Comparison of ENCODE assay signal across 12 mouse cellular contexts in genomic region chr5:140206726-140207703, GRCm38 (mm10).
DNase-seq lines count a peak whose midpoint lies in the region; ATAC-seq lines count a peak whose summit lies in the region.
"Had no signal": no experiment of that assay in that cellular context is flagged by ENCODE, and none has a peak within 500 bp of the region (broad histone marks: within the 10 kb centered on the region; RNA-seq: fewer than 3 reads in every experiment).

No protein-coding gene starts in this region.

- no peak overlapping the region for H3K4me2 ChIP-seq in lung, embryonic 15.5 days
- no peak overlapping the region for H3K4me2 ChIP-seq in forebrain, embryonic 11.5 days (ENCODE audit: low read depth, low read length, severe bottlenecking)
- H3K4me2 ChIP-seq: embryonic facial prominence, embryonic 12.5 days; hindbrain, embryonic 13.5 days; midbrain, embryonic 11.5 days had no signal

- H3K36me3 ChIP-seq in lung, embryonic 15.5 days, result no peaks in the 10 kb centered on the region
- no peaks in the 10 kb centered on the region for H3K36me3 ChIP-seq in forebrain, embryonic 11.5 days (ENCODE audit: control insufficient read depth, insufficient read depth, low read length)
- H3K36me3 ChIP-seq: embryonic facial prominence, embryonic 12.5 days; hindbrain, embryonic 13.5 days had no signal

- peak overlapping the region; percentile 1; the same call in 1 of the 2 replicates for H3K27ac ChIP-seq in lung, embryonic 15.5 days
- H3K27ac ChIP-seq in forebrain, embryonic 11.5 days (ENCODE audit: low read depth, low read length), result no peak overlapping the region
- H3K27ac ChIP-seq: embryonic facial prominence, embryonic 12.5 days; hindbrain, embryonic 13.5 days had no signal

- peaks cover 23% of the 10 kb centered on the region for H3K4me1 ChIP-seq in lung, embryonic 15.5 days
- peaks cover 6% of the 10 kb centered on the region; the same call in 1 of the 2 replicates for H3K4me1 ChIP-seq in forebrain, embryonic 11.5 days (replicated peaks; ENCODE audit: control insufficient read depth, insufficient read depth, low read length)

- H3K9me3 ChIP-seq in lung, embryonic 15.5 days, result no peaks in the 10 kb centered on the region
- no peaks in the 10 kb centered on the region for H3K9me3 ChIP-seq in forebrain, embryonic 11.5 days (ENCODE audit: control insufficient read depth, low read length)
- H3K9me3 ChIP-seq: embryonic facial prominence, embryonic 12.5 days; hindbrain, embryonic 13.5 days had no signal

- DNase-seq in adrenal gland, adult (ENCODE audit: inconsistent age in 2 of 2, low spot score in 1 of 2), result peak; percentile 39 to 77
- DNase-seq in adrenal gland, adult 18-20 months (ENCODE audit: low spot score in 2 of 2), result no peak
- DNase-seq in CD4-positive, CD25-positive, alpha-beta regulatory T cell, adult 2 months (ENCODE audit: low read depth, low spot score), result peak; percentile 47
- DNase-seq in heart, postnatal 10 days, result peak; percentile 35 to 39
- no peak for DNase-seq in right cerebral cortex, postnatal 14 days
- DNase-seq in forebrain, embryonic 11.5 days (ENCODE audit: low spot score), result no peak
- DNase-seq in left cerebral cortex, postnatal 25 days (ENCODE audit: low spot score in 2 of 2), result no peak
- DNase-seq: right cerebral cortex, postnatal 4 days had no signal

- H3K4me3 ChIP-seq in lung, embryonic 15.5 days, result no peak overlapping the region
- no peak overlapping the region for H3K4me3 ChIP-seq in forebrain, embryonic 11.5 days (ENCODE audit: low read depth, low read length)
- H3K4me3 ChIP-seq: embryonic facial prominence, embryonic 12.5 days; hindbrain, embryonic 13.5 days had no signal

- WGBS in lung, embryonic 15.5 days, result 74% methylated on average over 19 of the region's 19 CpGs
- whole genome bisulfite sequencing in forebrain, embryonic 11.5 days, result 93% methylated on average over 19 of the region's 19 CpGs

- H3K27me3 ChIP-seq in lung, embryonic 15.5 days, result no peaks in the 10 kb centered on the region
- no peaks in the 10 kb centered on the region for H3K27me3 ChIP-seq in forebrain, embryonic 11.5 days (ENCODE audit: control insufficient read depth, insufficient read depth, low read length)
- H3K27me3 ChIP-seq: embryonic facial prominence, embryonic 12.5 days; hindbrain, embryonic 13.5 days had no signal

- H3K9ac ChIP-seq in lung, embryonic 15.5 days, result no peak overlapping the region
- no peak overlapping the region for H3K9ac ChIP-seq in forebrain, embryonic 11.5 days (ENCODE audit: low read length)
- H3K9ac ChIP-seq: embryonic facial prominence, embryonic 12.5 days; hindbrain, embryonic 13.5 days had no signal

- 0 out of 2 replicates have a peak, but pooled peaks have one; percentile 32 for ATAC-seq in lung, embryonic 15.5 days (ENCODE audit: borderline replicate concordance, extremely low read depth, low FRiP score, low TSS enrichment)
- no peak for ATAC-seq in forebrain, embryonic 11.5 days (replicated peaks; ENCODE audit: low FRiP score)

- intact Hi-C loops in heart, postnatal 10 days (cut with DNase I), result no loop called here
- intact Hi-C loops in left cerebral cortex, postnatal 25 days (cut with DNase I), result no loop called here

Comparison
In these comparisons a context has a peak if more than half of its experiments do, and no peak if none do; other contexts are left out.
1. DNase-seq: peak in adrenal gland, adult (2 of 2), CD4-positive, CD25-positive, alpha-beta regulatory T cell, adult 2 months (single experiment) and heart, postnatal 10 days (2 of 2); none in adrenal gland, adult 18-20 months (0 of 2), right cerebral cortex, postnatal 14 days (single experiment), forebrain, embryonic 11.5 days (single experiment) and left cerebral cortex, postnatal 25 days (0 of 2).